Mouse (Mus musculus) forebrain, embryonic 15.5 days (tissue): ENCODE measurements around the gene Fate1. TPM values are rescaled to one million over a fixed set of nuclear protein-coding genes. Genes with fewer than 3 reads are reported as not detected.

Experiments used
- ATAC-seq: fragments of 200-750 bp; cut with Nextera tagmentation; replicated peaks from 2 replicates; pipeline ENCODE4 v1.8.0; 2017; ENCODE audit warnings: mild to moderate bottlenecking, moderate TSS enrichment, moderate library complexity
- H3K27ac ChIP-seq: fragments of 300-500 bp; sonication (generic); replicated peaks from 2 replicates; pipeline ENCODE4 v1.5.1; 2015; ENCODE audit warnings: mild to moderate bottlenecking, inconsistent platforms
- H3K27me3 ChIP-seq: fragments of 300-500 bp; sonication (generic); 2 replicates; pipeline ENCODE4 v1.6.1; 2015; ENCODE audit warnings: inconsistent platforms
- H3K36me3 ChIP-seq: fragments of 300-500 bp; sonication (generic); 2 replicates; pipeline ENCODE4 v1.6.1; 2015; ENCODE audit warnings: mild to moderate bottlenecking, inconsistent platforms
- H3K4me1 ChIP-seq: fragments of 300-500 bp; sonication (generic); 2 replicates; pipeline ENCODE4 v1.6.1; 2015; ENCODE audit warnings: inconsistent platforms
- H3K4me2 ChIP-seq: fragments of 300-500 bp; sonication (generic); replicated peaks from 2 replicates; pipeline ENCODE4 v1.6.1; 2015; ENCODE audit warnings: mild to moderate bottlenecking, inconsistent platforms
- H3K4me3 ChIP-seq: fragments of 300-500 bp; sonication (generic); 2 replicates; pipeline ENCODE4 v1.5.1; 2015; ENCODE audit warnings: mild to moderate bottlenecking, inconsistent platforms
- H3K9ac ChIP-seq: fragments of 300-500 bp; sonication (generic); replicated peaks from 2 replicates; pipeline ENCODE4 v1.6.1; 2015; ENCODE audit warnings: mild to moderate bottlenecking, inconsistent platforms
- H3K9me3 ChIP-seq: fragments of 300-500 bp; sonication (generic); 2 replicates; pipeline ENCODE4 v1.6.1; 2016; ENCODE audit warnings: inconsistent platforms
- WGBS: fragments of 180-500 bp; shearing (Covaris S2); methylation state at CpG from one replicate; pipeline ENCODE4 v1.1.7; 2015; ENCODE audit warnings: mixed read lengths; 5-methylcytosine and 5-hydroxymethylcytosine counted together
- polyA plus RNA-seq: library from polyadenylated mRNA; unstranded; fragments of >200 nt; fragmentation: Nextera tagmentation; extraction: Ambion mirVana; gene quantifications from 2 replicates; pipeline ENCODE4 v1.2.1, GENCODE M21; 2015

The Fate1 gene
- polyA plus RNA-seq, 1 experiment from 2014 or later, result not detected

GRCm38 (mm10) chrX:71983775-71984174 lies 11.0 kb downstream of the Fate1 start:
- Histone ChIP-seq H3K9ac (no peak overlapping the region), H3K4me3 (no peak overlapping the region), H3K4me1 (no peaks in the 10 kb centered on the region), H3K27ac (no peak overlapping the region), H3K27me3 (no peaks in the 10 kb centered on the region), H3K4me2 (no peak overlapping the region), H3K36me3 (no peaks in the 10 kb centered on the region), H3K9me3 (no peaks in the 10 kb centered on the region)
- ATAC-seq, result no peak
- 95% methylated on average over 1 of the region's 1 CpGs for WGBS

GRCm38 (mm10) chrX:71991549-71991948 lies 18.8 kb downstream of the Fate1 start, which contains the start of gene Cnga2:
Gene Cnga2, plus strand, starts transcription at chrX:71991849.
- Histone ChIP-seq H3K4me1 (no peaks in the 10 kb centered on the region), H3K36me3 (no peaks in the 10 kb centered on the region), H3K4me2 (no peak within 1 kb of the TSS), H3K27me3 (no peaks in the 10 kb centered on the region), H3K9me3 (no peaks in the 10 kb centered on the region), H3K4me3 (no peak within 1 kb of the TSS), H3K9ac (no peak within 1 kb of the TSS), H3K27ac (no peak within 1 kb of the TSS)
- ATAC-seq, result no peak
- WGBS, result 90% methylated on average over 3 of the region's 3 CpGs

- Histone ChIP-seq H3K36me3 (no peaks in the 10 kb centered on the region), H3K4me2 (no peak overlapping the region), H3K9ac (no peak overlapping the region), H3K27me3 (no peaks in the 10 kb centered on the region), H3K9me3 (no peaks in the 10 kb centered on the region), H3K4me1 (no peaks in the 10 kb centered on the region), H3K4me3 (no peak overlapping the region), H3K27ac (no peak overlapping the region)
- ATAC-seq, result no peak
- 70% methylated on average over 1 of the region's 1 CpGs for WGBS
Observed at GRCm38 (mm10) chrX:71995972-71996371, 23.2 kb downstream of the Fate1 start.

GRCm38 (mm10) chrX:72009930-72010329 lies 37.1 kb downstream of the Fate1 start:
- ATAC-seq, result no peak
- Histone ChIP-seq H3K27ac (no peak overlapping the region), H3K4me2 (no peak overlapping the region), H3K9ac (no peak overlapping the region), H3K4me1 (no peaks in the 10 kb centered on the region), H3K9me3 (no peaks in the 10 kb centered on the region), H3K4me3 (no peak overlapping the region), H3K36me3 (no peaks in the 10 kb centered on the region), H3K27me3 (no peaks in the 10 kb centered on the region)

- no peak for ATAC-seq
- H3K4me3 ChIP-seq, result no peak overlapping the region
- H3K9ac ChIP-seq, result no peak overlapping the region
Observed at GRCm38 (mm10) chrX:72012236-72012635, 39.5 kb downstream of the Fate1 start.

GRCm38 (mm10) chrX:72012804-72013203 lies 40.0 kb downstream of the Fate1 start:
- H3K4me1 ChIP-seq, result no peaks in the 10 kb centered on the region
- H3K9ac ChIP-seq, result no peak overlapping the region
- H3K27me3 ChIP-seq, result no peaks in the 10 kb centered on the region
- no peaks in the 10 kb centered on the region for H3K36me3 ChIP-seq
- 29% methylated on average over 3 of the region's 3 CpGs for whole genome bisulfite sequencing
- ATAC-seq, result no peak
- no peak overlapping the region for H3K4me2 ChIP-seq
- no peak overlapping the region for H3K27ac ChIP-seq
- H3K4me3 ChIP-seq, result no peak overlapping the region
- H3K9me3 ChIP-seq, result no peaks in the 10 kb centered on the region

More at GRCm38 (mm10) chrX:72012236-72012635, 39.5 kb downstream of the Fate1 start:
- H3K27me3 ChIP-seq, result no peaks in the 10 kb centered on the region
- H3K36me3 ChIP-seq, result no peaks in the 10 kb centered on the region
- H3K9me3 ChIP-seq, result no peaks in the 10 kb centered on the region
- H3K27ac ChIP-seq, result no peak overlapping the region
- H3K4me1 ChIP-seq, result no peaks in the 10 kb centered on the region
- no peak overlapping the region for H3K4me2 ChIP-seq
- 63% methylated on average over 9 of the region's 9 CpGs for WGBS

GRCm38 (mm10) chrX:72022241-72022640 lies 49.5 kb downstream of the Fate1 start:
- Histone ChIP-seq H3K9ac (no peak overlapping the region), H3K4me2 (no peak overlapping the region), H3K4me3 (no peak overlapping the region), H3K27ac (no peak overlapping the region), H3K4me1 (no peaks in the 10 kb centered on the region), H3K36me3 (no peaks in the 10 kb centered on the region), H3K9me3 (no peaks in the 10 kb centered on the region), H3K27me3 (no peaks in the 10 kb centered on the region)
- WGBS, result 91% methylated on average over 1 of the region's 1 CpGs
- ATAC-seq, result no peak

GRCm38 (mm10) chrX:72022750-72023398 lies 50.1 kb downstream of the Fate1 start:
- no peaks in the 10 kb centered on the region for H3K9me3 ChIP-seq
- H3K4me2 ChIP-seq, result no peak overlapping the region
- no peak overlapping the region for H3K4me3 ChIP-seq
- no peaks in the 10 kb centered on the region for H3K4me1 ChIP-seq
- ATAC-seq, result 0 out of 2 replicates have a peak, but pooled peaks have one; percentile 64
- no peaks in the 10 kb centered on the region for H3K27me3 ChIP-seq
- H3K36me3 ChIP-seq, result no peaks in the 10 kb centered on the region
- H3K27ac ChIP-seq, result no peak overlapping the region
- 44% methylated on average over 10 of the region's 10 CpGs for WGBS
- H3K9ac ChIP-seq, result no peak overlapping the region

GRCm38 (mm10) chrX:72023542-72023941 lies 50.8 kb downstream of the Fate1 start:
- H3K27me3 ChIP-seq, result no peaks in the 10 kb centered on the region
- no peak overlapping the region for H3K9ac ChIP-seq
- WGBS, result 70% methylated on average over 3 of the region's 3 CpGs
- no peak overlapping the region for H3K27ac ChIP-seq
- H3K9me3 ChIP-seq, result no peaks in the 10 kb centered on the region
- no peak for ATAC-seq
- H3K36me3 ChIP-seq, result no peaks in the 10 kb centered on the region
- no peaks in the 10 kb centered on the region for H3K4me1 ChIP-seq
- H3K4me3 ChIP-seq, result no peak overlapping the region
- H3K4me2 ChIP-seq, result no peak overlapping the region

Other genes with a start within 250 kb of the Fate1 start
- 51.7 and 52.1 TPM in 2 replicates for gene Vma21, start 157.1 kb upstream of the Fate1 start, polyA plus RNA-seq
- 0.31 and 0.38 TPM in 2 replicates for gene Gm1141, start 52.0 kb upstream of the Fate1 start, polyA plus RNA-seq
- gene Prrg3, start 10.4 kb upstream of the Fate1 start, polyA plus RNA-seq, result 8.8 and 9.1 TPM in 2 replicates
- gene Cnga2, start 18.9 kb downstream of the Fate1 start, polyA plus RNA-seq, result 0.09 TPM in 2 replicates
- gene Magea4, start 249.0 kb downstream of the Fate1 start, polyA plus RNA-seq, result not detected in 2 replicates